Mouse (Mus musculus) frontal cortex, postnatal 25 days (tissue): ENCODE results near the gene Tec.
"Not testable (repeated sequence)": the region's sequence is repeated elsewhere in the genome, so short reads cannot be mapped to it uniquely, and the experiment has no call there.

ENCODE experiments used
- DNase-seq, 2 experiments: peaks; one replicate each; pipeline ENCODE4 v3.0.0; 2022; ENCODE audit warnings: low spot score in 2 of 2

Gene Tec

DNA sequence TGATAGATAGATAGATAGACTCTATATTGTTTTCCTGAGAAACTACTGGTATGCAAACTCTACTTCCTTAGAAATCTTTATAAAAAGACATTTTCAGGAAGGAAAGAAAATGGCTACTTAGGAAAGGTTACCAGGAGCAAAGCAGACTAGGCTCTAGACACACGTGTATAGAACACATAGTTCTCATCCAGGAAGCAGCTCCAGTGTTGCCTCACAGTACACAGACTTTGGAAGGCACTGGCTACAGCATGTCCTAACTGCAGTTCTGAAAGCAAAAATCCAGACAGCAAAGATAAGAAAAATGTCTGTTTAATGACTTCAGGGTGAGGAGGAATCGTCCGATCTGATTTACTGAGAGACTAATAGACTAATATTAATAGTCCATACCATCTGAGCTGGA, 41.8 kb downstream of the Tec start:
- DNase-seq, result no peak

DNA sequence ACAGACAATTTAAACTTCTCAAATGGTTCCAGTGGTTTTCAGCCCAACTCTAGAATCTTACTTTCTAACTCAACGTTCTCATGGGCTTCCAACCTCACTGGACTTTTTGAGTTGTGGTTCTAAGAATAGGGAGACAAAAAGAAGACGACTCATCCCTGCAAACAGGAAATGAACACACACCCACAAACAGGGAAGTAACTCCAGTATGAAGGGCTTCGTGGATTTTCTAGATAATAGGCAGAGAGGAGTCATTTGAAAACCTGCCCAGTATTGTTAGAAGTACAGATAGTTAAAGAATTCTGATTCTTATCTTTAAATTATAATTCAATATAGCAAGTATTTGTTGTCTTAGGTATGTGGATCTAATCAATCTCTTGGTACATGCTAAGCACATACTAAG, 47.6 kb downstream of the Tec start:
- no peak for DNase-seq

GRCm38 (mm10) chr5:72820036-72820640, 48.1 kb downstream of the Tec start:
- DNase-seq, result no peak

GRCm38 (mm10) chr5:72818513-72819180, 49.6 kb downstream of the Tec start:
- no peak for DNase-seq

DNA sequence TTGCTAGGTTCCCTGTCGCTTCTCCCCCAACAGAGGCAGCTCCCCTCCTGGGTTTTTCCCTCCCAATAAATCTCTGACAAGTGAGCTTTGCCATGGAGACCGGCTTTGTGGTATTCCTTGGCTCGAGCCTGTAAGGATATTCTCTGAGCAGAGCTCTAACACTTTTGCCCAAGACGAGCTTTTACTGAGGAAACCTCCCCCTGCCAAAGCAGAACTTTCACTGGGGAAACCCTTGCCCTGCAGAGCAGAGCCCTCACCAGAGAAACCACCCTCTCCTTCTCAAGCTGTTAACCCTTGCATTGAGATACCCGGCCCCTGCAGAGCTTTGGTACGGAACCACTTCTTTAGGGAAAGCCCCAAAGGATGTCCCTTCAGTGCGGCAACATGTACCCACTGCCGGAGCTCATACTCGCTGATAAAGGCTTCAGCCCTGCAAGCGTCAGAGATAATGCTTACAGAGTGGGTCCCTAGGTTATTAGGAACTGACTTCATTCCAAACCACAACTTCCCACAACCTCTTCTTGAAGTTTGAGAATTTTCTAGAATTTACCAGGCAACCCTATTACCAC, 50.7 kb downstream of the Tec start:
- no peak for DNase-seq

- not testable (repeated sequence) for DNase-seq
Observed at GRCm38 (mm10) chr5:72816960-72817359, 51.3 kb downstream of the Tec start.

DNA sequence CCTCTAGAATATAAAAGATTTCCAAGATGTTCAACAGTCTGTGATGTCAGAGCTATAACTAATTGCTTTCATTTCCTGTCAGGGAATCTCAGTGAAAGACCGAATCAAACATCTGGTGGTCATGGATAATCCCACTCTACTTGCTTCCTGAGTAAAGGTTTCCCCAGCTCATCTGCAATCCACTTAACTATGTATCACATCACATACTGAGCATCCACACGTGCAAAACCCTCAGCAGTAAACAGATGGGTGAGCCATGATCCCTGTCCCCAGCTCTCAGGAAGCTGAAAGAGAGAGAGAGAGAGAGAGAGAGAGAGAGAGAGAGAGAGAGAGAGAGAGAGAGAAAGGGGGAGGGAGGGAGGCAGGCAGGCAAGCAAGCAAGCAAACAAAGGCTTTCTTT, 51.8 kb downstream of the Tec start:
- no peak for DNase-seq

- no peak for DNase-seq
Observed at GRCm38 (mm10) chr5:72816046-72816445, 52.2 kb downstream of the Tec start.

DNA sequence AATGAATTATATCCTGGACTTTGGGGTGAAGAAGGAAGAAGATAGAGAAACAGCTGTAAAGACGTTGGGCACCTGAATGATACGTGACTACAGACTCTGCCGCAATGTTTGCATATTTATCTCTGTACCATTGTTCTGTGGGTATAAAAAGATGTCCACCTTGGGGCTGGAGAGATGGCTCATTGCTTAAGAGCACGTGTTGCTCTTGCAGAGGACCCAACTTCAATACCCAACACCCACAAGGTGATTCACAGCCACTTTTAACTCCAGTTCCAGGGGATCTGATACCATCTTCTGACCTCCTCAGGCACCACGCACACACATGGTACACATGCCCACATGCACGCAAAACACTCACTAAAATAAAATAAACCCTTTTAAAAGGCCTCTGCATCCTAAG, 52.9 kb downstream of the Tec start:
- DNase-seq, result no peak

DNA sequence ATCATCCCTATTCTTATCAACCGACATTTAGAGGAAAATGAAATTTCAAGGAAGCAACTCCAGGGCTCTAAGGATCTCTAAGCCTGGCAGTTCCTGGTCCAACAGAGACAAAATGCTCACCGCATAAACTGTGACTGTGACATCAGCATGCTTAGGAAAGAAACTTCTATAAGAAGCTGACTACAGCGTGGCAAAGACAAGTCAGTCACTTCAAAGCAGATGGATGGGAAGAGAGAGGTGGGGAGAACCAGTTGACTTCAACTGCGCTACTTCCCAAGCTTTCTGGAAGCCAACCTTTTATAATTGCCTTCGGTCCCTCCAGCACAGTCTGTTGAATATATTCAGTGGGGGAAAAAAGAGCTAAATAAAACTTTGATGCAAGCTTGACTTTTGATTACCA, 54.2 kb downstream of the Tec start:
- DNase-seq, result no peak

GRCm38 (mm10) chr5:72812908-72813307, 55.4 kb downstream of the Tec start:
- DNase-seq, result no peak

- DNase-seq, result no peak
Observed at GRCm38 (mm10) chr5:72812328-72812727, 56.0 kb downstream of the Tec start.

GRCm38 (mm10) chr5:72811397-72811796, 56.9 kb downstream of the Tec start:
- DNase-seq, result no peak

GRCm38 (mm10) chr5:72810990-72811389, 57.3 kb downstream of the Tec start:
- DNase-seq, result no peak

DNA sequence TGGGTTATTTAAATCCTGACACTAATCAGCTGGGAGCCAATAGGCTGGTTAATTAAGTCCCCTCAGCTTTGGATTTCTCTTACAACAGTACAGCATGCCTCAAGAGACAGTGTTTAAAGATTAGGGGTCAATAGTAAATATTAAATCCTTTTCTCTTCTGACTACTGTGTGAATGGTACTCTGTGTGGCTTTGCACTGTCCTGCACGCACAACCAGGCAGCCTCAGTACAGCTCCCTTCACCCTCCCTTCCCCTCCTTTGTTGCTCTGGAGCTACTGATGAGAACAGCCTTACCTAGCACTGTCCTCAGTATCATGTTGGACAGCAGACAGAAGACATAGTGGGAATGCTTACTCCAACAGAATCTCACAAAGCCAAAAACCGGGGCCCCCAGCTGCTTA, 58.8 kb downstream of the Tec start:
- no peak for DNase-seq

GRCm38 (mm10) chr5:72808456-72809111, 59.7 kb downstream of the Tec start:
- no peak for DNase-seq

- no peak for DNase-seq
Observed at GRCm38 (mm10) chr5:72802851-72803250, 65.4 kb downstream of the Tec start.

DNA sequence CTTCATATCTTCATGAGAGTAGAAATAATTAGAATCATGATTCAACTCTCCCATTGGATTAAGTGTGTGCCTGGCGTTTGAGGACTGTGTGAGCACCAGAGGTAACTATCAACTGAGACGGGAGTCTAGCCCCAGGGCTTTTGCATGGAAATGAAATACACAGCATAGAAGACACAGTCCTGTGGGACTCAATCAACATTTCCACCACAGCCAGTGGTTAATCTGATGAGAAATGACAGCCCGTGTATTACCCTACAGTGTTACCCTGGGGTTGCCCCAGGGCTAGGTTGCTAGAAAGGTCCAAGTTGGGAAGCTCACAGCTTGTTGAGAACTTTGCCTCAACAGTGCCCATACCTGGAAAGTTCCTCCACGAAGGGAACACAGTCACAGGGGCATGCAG, 69.7 kb downstream of the Tec start:
- DNase-seq, result no peak

- DNase-seq, result no peak
Observed at GRCm38 (mm10) chr5:72796186-72796613, 72.1 kb downstream of the Tec start.

GRCm38 (mm10) chr5:72793309-72793850, 74.9 kb downstream of the Tec start:
- DNase-seq, result no peak

DNA sequence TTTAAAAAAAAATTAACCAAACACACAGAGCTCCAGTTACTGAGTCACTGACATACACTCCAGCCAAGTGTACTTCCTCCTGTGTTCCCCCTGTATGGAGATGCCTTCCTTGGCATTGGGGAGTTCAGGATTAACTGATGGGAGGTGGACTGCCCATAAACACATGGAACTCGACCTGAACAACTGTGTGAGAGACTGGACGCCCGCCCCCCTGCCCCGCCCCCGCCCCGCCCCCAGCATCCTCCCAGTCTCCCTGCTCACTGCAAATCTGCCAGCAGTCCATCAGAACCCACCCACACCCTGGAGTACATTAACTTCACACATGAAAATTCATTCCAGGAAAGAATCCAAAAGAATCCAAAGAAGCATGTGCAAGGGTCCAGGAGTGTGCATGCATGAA, 76.5 kb downstream of the Tec start:
- DNase-seq, result no peak

- DNase-seq, result no peak
Observed at GRCm38 (mm10) chr5:72791386-72791785, 76.9 kb downstream of the Tec start.

- DNase-seq, result no peak
Observed at GRCm38 (mm10) chr5:72785451-72785850, 82.8 kb downstream of the Tec start.
